Mouse (Mus musculus): Measurements from ENCODE around the gene Cln5. TPM values are rescaled to one million over a fixed set of nuclear protein-coding genes. Genes with fewer than 3 reads are reported as not detected.

Gene Cln5
- total and polyA plus RNA-seq, 2 experiments from 2014 or later, result 7.8 to 10.6 TPM

DNA sequence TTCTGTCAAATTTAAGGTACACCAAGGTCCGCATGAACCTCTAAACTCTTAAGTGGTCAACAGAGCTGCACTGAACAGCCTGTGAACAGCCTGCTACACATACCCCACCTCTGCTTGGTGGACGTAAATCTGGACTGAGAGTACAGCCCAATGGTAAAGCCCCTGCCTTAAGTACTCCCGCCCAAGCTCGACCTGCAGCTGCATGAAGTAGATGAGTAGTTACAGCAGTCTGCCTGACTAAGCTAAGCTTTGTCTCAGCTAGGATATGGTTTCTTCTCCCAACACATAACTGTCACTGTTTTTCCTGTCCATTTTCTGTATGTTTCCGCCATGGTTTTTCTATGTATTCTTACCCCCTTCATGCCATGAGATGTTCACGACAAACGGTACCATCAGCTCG is 25.8 kb downstream of the Cln5 start:
- DNase-seq (ENCODE audit: low spot score) (no peak), ATAC-seq (ENCODE audit: low FRiP score) (no peak)
- H3K4me3 ChIP-seq (ENCODE audit: low read depth, low read length), result no peak overlapping the region
- TF ChIP-seq CTCF (IDR thresholded peaks at IDR 0.05), result no peak
- peaks cover 8% of the 10 kb centered on the region; the same call in 1 of the 2 replicates for H3K36me3 ChIP-seq (ENCODE audit: insufficient read depth, low read length)
- no peak overlapping the region for H3K9ac ChIP-seq (replicated peaks; ENCODE audit: low read length, poor library complexity, severe bottlenecking)
- WGBS, result 90% methylated on average over 8 of the region's 8 CpGs
- H3K27me3 ChIP-seq (ENCODE audit: insufficient read depth, low read length), result no peaks in the 10 kb centered on the region
- no peak overlapping the region for H3K27ac ChIP-seq (ENCODE audit: low read depth, low read length)
- peaks cover 14% of the 10 kb centered on the region for H3K4me1 ChIP-seq (ENCODE audit: insufficient read depth, low read length)
- no peaks in the 10 kb centered on the region for H3K9me3 ChIP-seq (ENCODE audit: low read length)
- H3K4me2 ChIP-seq (ENCODE audit: low read depth, low read length, poor library complexity, severe bottlenecking), result no peak overlapping the region

DNA sequence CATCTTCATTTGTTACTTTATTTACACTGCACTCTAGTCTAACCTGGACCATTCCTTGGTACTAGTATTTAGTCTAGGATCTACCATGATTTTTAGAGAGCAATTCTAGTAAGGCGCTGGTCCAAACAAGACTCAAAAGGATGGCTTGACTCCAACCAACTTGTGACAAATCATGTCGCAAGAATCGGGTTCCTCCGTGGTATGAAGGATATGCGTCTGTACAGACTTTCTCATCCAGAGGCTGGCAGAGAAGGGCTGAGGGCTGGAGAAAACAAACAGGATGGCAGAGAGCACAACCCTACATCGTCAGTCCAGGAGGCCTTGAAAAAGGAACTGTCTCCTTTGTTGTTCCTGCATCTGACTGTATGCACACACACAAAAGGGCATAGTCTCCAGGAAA is 26.6 kb downstream of the Cln5 start:
- no peak for TF ChIP-seq CTCF (IDR thresholded peaks at IDR 0.05)
- Histone ChIP-seq H3K9me3 (ENCODE audit: low read length) (no peaks in the 10 kb centered on the region), H3K27me3 (ENCODE audit: insufficient read depth, low read length) (no peaks in the 10 kb centered on the region), H3K4me1 (ENCODE audit: insufficient read depth, low read length) (peaks cover 14% of the 10 kb centered on the region), H3K27ac (ENCODE audit: low read depth, low read length) (no peak overlapping the region), H3K36me3 (ENCODE audit: insufficient read depth, low read length) (peaks cover 2% of the 10 kb centered on the region; the same call in 1 of the 2 replicates), H3K4me2 (ENCODE audit: low read depth, low read length, poor library complexity, severe bottlenecking) (no peak overlapping the region), H3K4me3 (ENCODE audit: low read depth, low read length) (no peak overlapping the region), H3K9ac (replicated peaks; ENCODE audit: low read length, poor library complexity, severe bottlenecking) (no peak overlapping the region)
- ATAC-seq (ENCODE audit: low FRiP score), result no peak
- DNase-seq (ENCODE audit: low spot score), result no peak
- 77% methylated on average over 6 of the region's 6 CpGs for WGBS

DNA sequence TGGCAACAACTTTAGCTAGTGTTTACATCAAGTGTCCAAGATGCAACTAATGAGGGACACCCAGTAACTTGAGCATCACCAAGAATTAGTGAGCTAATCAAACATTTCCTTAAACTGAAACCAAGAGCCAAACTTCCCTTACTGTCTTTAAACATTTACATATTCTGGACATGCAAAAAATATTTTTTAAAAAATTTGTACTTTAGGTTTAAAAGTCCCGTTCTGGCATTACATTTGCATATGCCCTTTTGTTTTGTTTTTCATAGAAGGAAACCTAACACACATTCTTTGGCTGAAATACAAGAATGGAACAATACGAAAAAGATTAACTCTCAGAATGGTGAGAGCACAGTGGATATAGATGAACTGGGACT is 28.2 kb downstream of the Cln5 start:
- H3K9me3 ChIP-seq (ENCODE audit: low read length), result no peaks in the 10 kb centered on the region
- H3K4me1 ChIP-seq (ENCODE audit: insufficient read depth, low read length), result peaks cover 14% of the 10 kb centered on the region
- no peaks in the 10 kb centered on the region for H3K36me3 ChIP-seq (ENCODE audit: insufficient read depth, low read length)
- H3K4me3 ChIP-seq (ENCODE audit: low read depth, low read length), result peak overlapping the region; percentile 95
- no peaks in the 10 kb centered on the region for H3K27me3 ChIP-seq (ENCODE audit: insufficient read depth, low read length)
- 1% methylated on average over 2 of the region's 2 CpGs for WGBS
- H3K27ac ChIP-seq (ENCODE audit: low read depth, low read length), result no peak overlapping the region
- peak overlapping the region; percentile 71 for H3K4me2 ChIP-seq (ENCODE audit: low read depth, low read length, poor library complexity, severe bottlenecking)
- ATAC-seq (ENCODE audit: low FRiP score) (no peak), DNase-seq (ENCODE audit: low spot score) (no peak)
- H3K9ac ChIP-seq (replicated peaks; ENCODE audit: low read length, poor library complexity, severe bottlenecking), result peak overlapping the region; percentile 96
- TF ChIP-seq CTCF (IDR thresholded peaks at IDR 0.05), result no peak

DNA sequence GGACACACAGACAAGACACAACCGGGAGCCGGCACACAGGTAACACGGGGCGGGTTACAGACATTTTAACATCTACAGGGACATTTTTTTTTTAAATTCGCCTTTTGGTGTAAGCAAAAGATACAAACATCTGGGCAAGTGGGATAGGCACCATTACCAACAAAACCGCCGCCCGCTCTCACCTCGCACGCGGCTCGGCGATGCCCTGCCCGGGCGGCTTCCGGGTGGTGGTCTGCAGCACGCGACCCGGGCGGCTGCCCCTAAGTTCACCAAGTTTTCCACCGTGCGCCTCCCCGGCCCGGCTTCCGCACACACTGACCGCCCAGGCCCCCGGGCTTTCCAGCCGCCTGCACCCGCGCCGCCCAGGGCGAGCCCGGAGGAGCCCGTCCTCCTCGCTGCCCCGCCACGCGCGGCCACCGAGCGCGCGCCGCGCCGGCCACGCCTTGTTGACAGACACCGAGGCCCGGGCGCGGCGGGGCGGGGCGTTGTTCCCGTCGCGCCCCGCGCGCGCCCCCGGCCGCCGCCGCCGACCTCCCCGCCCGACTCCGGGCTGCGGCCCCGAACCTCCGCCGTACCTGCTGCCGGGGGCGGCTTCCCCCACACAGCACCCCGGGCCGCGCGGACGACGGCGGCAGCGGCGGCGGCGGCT is 28.7 kb downstream of the Cln5 start:
- Histone ChIP-seq H3K9ac (replicated peaks; ENCODE audit: low read length, poor library complexity, severe bottlenecking) (peak overlapping the region; percentile 96), H3K36me3 (ENCODE audit: insufficient read depth, low read length) (no peaks in the 10 kb centered on the region), H3K4me2 (ENCODE audit: low read depth, low read length, poor library complexity, severe bottlenecking) (peak overlapping the region; percentile 71), H3K9me3 (ENCODE audit: low read length) (no peaks in the 10 kb centered on the region), H3K27ac (ENCODE audit: low read depth, low read length) (peak overlapping the region; percentile 95), H3K4me3 (ENCODE audit: low read depth, low read length) (peak overlapping the region; percentile 95), H3K4me1 (ENCODE audit: insufficient read depth, low read length) (peaks cover 14% of the 10 kb centered on the region), H3K27me3 (ENCODE audit: insufficient read depth, low read length) (no peaks in the 10 kb centered on the region)
- DNase-seq (ENCODE audit: low spot score) (peak; percentile 85), ATAC-seq (ENCODE audit: low FRiP score) (peak; percentile 82)
- no peak for TF ChIP-seq CTCF (IDR thresholded peaks at IDR 0.05)
- WGBS, result under 1% methylated on average over 44 of the region's 86 CpGs

DNA sequence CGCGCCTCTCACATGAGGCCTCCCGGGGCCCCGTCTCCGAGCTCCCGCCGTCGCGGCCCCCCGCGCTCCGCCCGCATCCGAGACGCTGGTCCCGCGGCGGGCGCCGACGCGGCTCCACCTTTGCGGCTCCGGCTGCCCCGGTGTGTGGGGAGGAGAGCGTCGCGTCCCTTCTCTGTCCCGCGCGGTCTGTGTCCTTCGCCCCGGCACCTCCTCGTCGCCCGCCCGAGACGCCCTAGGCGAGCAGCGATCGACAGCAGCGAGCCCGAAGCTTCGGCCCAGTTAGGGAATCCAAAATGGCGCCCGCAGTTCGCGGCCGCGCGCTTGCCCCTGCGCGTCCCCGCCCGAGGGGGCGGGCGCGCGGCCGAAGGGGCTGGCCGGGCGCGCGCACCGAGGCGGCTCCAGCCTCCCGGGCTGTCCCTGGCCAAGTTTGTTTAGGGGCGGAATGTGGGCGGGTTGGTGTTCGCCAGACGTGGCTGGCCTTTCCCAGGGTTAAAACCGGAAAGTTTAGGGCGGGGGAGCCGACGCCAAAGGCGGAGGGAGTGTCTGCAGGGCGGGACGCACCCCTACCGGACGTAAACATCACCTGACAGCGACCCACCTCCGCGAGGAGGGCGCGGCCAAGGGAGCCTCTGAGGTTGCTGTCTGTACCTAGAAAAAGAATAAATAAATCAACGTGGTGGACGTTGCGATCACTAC is 29.4 kb downstream of the Cln5 start, which contains the start of gene Fbxl3:
Fbxl3 (minus strand) TSS at position 329 of the 696 bp plus-strand sequence.
- Histone ChIP-seq H3K9me3 (ENCODE audit: low read length) (no peaks in the 10 kb centered on the region), H3K4me3 (ENCODE audit: low read depth, low read length) (peak within 1 kb of the TSS; percentile 95), H3K4me2 (ENCODE audit: low read depth, low read length, poor library complexity, severe bottlenecking) (peak within 1 kb of the TSS; percentile 71), H3K4me1 (ENCODE audit: insufficient read depth, low read length) (peaks cover 14% of the 10 kb centered on the region), H3K9ac (replicated peaks; ENCODE audit: low read length, poor library complexity, severe bottlenecking) (peak within 1 kb of the TSS; percentile 96), H3K27ac (ENCODE audit: low read depth, low read length) (peak within 1 kb of the TSS; percentile 95), H3K27me3 (ENCODE audit: insufficient read depth, low read length) (no peaks in the 10 kb centered on the region), H3K36me3 (ENCODE audit: insufficient read depth, low read length) (no peaks in the 10 kb centered on the region)
- peak; percentile 86 for ATAC-seq (ENCODE audit: low FRiP score)
- under 1% methylated on average over 67 of the region's 88 CpGs for WGBS
- peak; percentile 90 for DNase-seq (ENCODE audit: low spot score)
- no peak for TF ChIP-seq CTCF (IDR thresholded peaks at IDR 0.05)

DNA sequence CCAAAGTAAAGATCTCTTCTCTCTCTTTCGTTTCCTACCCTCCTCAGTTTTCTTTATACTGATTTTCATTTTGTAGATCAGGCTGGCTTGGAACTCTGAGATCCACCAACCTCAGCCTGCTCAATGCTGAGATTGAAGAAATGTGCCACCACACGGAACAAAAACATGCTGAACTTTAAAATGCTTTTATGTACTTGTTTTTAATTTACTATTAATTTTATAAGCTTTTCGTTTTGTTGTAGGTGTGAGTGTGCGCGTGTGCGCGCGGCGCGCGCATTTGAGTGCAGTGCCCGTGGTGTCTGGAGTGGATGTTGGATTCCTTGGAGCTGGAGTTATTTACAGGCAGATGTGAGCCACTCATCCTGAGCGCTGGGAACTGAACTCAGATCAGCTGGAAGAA is 30.3 kb downstream of the Cln5 start:
- no peak overlapping the region for H3K4me2 ChIP-seq (ENCODE audit: low read depth, low read length, poor library complexity, severe bottlenecking)
- H3K27me3 ChIP-seq (ENCODE audit: insufficient read depth, low read length), result no peaks in the 10 kb centered on the region
- no peak overlapping the region for H3K9ac ChIP-seq (replicated peaks; ENCODE audit: low read length, poor library complexity, severe bottlenecking)
- H3K36me3 ChIP-seq (ENCODE audit: insufficient read depth, low read length), result no peaks in the 10 kb centered on the region
- no peak for TF ChIP-seq CTCF (IDR thresholded peaks at IDR 0.05)
- peaks cover 14% of the 10 kb centered on the region for H3K4me1 ChIP-seq (ENCODE audit: insufficient read depth, low read length)
- 87% methylated on average over 13 of the region's 13 CpGs for WGBS
- no peak overlapping the region for H3K4me3 ChIP-seq (ENCODE audit: low read depth, low read length)
- no peak overlapping the region for H3K27ac ChIP-seq (ENCODE audit: low read depth, low read length)
- ATAC-seq (ENCODE audit: low FRiP score) (no peak), DNase-seq (ENCODE audit: low spot score) (no peak)
- H3K9me3 ChIP-seq (ENCODE audit: low read length), result no peaks in the 10 kb centered on the region
